Mouse (Mus musculus) ES-Bruce4 (cell line): ENCODE results near the gene Crip2. TPM values are rescaled to one million over a fixed set of nuclear protein-coding genes. Genes with fewer than 3 reads are reported as not detected.

Experiments
- H3K27ac ChIP-seq: 2 replicates; pipeline ENCODE4 v1.5.1; 2012; ENCODE audit warnings: low read length, inconsistent platforms; ENCODE audit not compliant: insufficient read depth
- H3K27me3 ChIP-seq: 2 replicates; pipeline ENCODE4 v1.6.1; 2012; ENCODE audit warnings: mild to moderate bottlenecking, low read length, inconsistent platforms; ENCODE audit not compliant: control insufficient read depth, poor library complexity, insufficient read depth, severe bottlenecking
- H3K36me3 ChIP-seq: 2 replicates; pipeline ENCODE4 v1.6.1; 2012; ENCODE audit warnings: inconsistent platforms, mild to moderate bottlenecking, low read length, moderate library complexity; ENCODE audit not compliant: control insufficient read depth, poor library complexity, insufficient read depth, severe bottlenecking
- H3K4me1 ChIP-seq: one replicate; pipeline ENCODE4 v1.8.1; 2011; ENCODE audit warnings: low read length; ENCODE audit not compliant: control insufficient read depth, insufficient read depth
- H3K4me3 ChIP-seq: 2 replicates; pipeline ENCODE4 v1.5.1; 2011; ENCODE audit warnings: low read depth, mild to moderate bottlenecking, low read length
- H3K9ac ChIP-seq: 2 replicates; pipeline ENCODE4 v1.6.1; 2012; ENCODE audit warnings: low read depth, mild to moderate bottlenecking, inconsistent platforms; ENCODE audit not compliant: poor library complexity, severe bottlenecking
- H3K9me3 ChIP-seq: replicated peaks from 2 replicates; pipeline ENCODE4 v1.6.1; 2012; ENCODE audit warnings: mild to moderate bottlenecking, low read length, inconsistent platforms; ENCODE audit not compliant: control insufficient read depth, poor library complexity, insufficient read depth, severe bottlenecking
- CTCF ChIP-seq: IDR thresholded peaks from one replicate; pipeline ENCODE4 v1.8.1; 2011; ENCODE audit warnings: low read depth, low read length
- EP300 ChIP-seq: IDR thresholded peaks from 2 replicates; pipeline ENCODE4 v1.6.1; 2011; ENCODE audit warnings: low read depth, low read length; ENCODE audit not compliant: insufficient read depth
- POLR2A ChIP-seq: IDR thresholded peaks from one replicate; pipeline ENCODE4 v1.8.1; 2011; ENCODE audit warnings: low read length; ENCODE audit not compliant: insufficient read depth
- polyA plus RNA-seq: library from polyadenylated mRNA; stranded (reverse); fragments of >200 nt; gene quantifications from 2 replicates; pipeline ENCODE4 v1.2.4, GENCODE M21; 2011; ENCODE audit warnings: low read depth; ENCODE audit not compliant: missing spikeins, insufficient read depth, insufficient read length

Gene Crip2
- polyA plus RNA-seq, 1 experiment, result 87.1 TPM

GRCm38 (mm10) chr12:113138291-113138690 is 1.7 kb upstream of the Crip2 start:
- Histone ChIP-seq H3K4me3 (no peak overlapping the region), H3K9me3 (no peaks in the 10 kb centered on the region), H3K9ac (no peak overlapping the region), H3K36me3 (peaks cover 10% of the 10 kb centered on the region; the same call in 1 of the 2 replicates), H3K27me3 (no peaks in the 10 kb centered on the region), H3K27ac (no peak overlapping the region), H3K4me1 (peaks cover 4% of the 10 kb centered on the region)
- TF ChIP-seq EP300, result no peak
- TF ChIP-seq POLR2A, result no peak
- no peak for TF ChIP-seq CTCF

GRCm38 (mm10) chr12:113138901-113139864 is 853 bp upstream of the Crip2 start:
- Histone ChIP-seq H3K36me3 (peaks cover 10% of the 10 kb centered on the region; the same call in 1 of the 2 replicates), H3K4me3 (no peak overlapping the region), H3K9me3 (no peaks in the 10 kb centered on the region), H3K27me3 (no peaks in the 10 kb centered on the region), H3K4me1 (peaks cover 7% of the 10 kb centered on the region), H3K9ac (no peak overlapping the region), H3K27ac (no peak overlapping the region; the same call in 1 of the 2 replicates)
- TF ChIP-seq CTCF, result no peak
- no peak for TF ChIP-seq POLR2A
- TF ChIP-seq EP300, result no peak

GRCm38 (mm10) chr12:113140616-113141411 is 778 bp downstream of the Crip2 start:
- Histone ChIP-seq H3K36me3 (peaks cover 10% of the 10 kb centered on the region; the same call in 1 of the 2 replicates), H3K4me1 (peaks cover 8% of the 10 kb centered on the region), H3K9ac (peak overlapping the region; percentile 76), H3K27ac (no peak overlapping the region), H3K27me3 (no peaks in the 10 kb centered on the region), H3K4me3 (peak overlapping the region; percentile 84), H3K9me3 (no peaks in the 10 kb centered on the region)
- TF ChIP-seq EP300 (no peak), POLR2A (no peak), CTCF (no peak)

- Histone ChIP-seq H3K27me3 (no peaks in the 10 kb centered on the region), H3K27ac (no peak overlapping the region), H3K9ac (peak overlapping the region; percentile 76), H3K4me3 (peak overlapping the region; percentile 84), H3K4me1 (peaks cover 8% of the 10 kb centered on the region), H3K36me3 (0 out of 2 replicates have a peak, but pooled peaks cover 6% of the 10 kb centered on the region), H3K9me3 (no peaks in the 10 kb centered on the region)
- no peak for TF ChIP-seq EP300
- no peak for TF ChIP-seq CTCF
- TF ChIP-seq POLR2A, result no peak
Observed at GRCm38 (mm10) chr12:113141531-113141973, 1.5 kb downstream of the Crip2 start.

GRCm38 (mm10) chr12:113142021-113142975 is 2.3 kb downstream of the Crip2 start:
- H3K27ac ChIP-seq, result no peak overlapping the region
- H3K4me1 ChIP-seq, result peaks cover 8% of the 10 kb centered on the region
- H3K27me3 ChIP-seq, result no peaks in the 10 kb centered on the region
- no peaks in the 10 kb centered on the region for H3K9me3 ChIP-seq
- TF ChIP-seq EP300 (no peak), POLR2A (no peak), CTCF (no peak)
- H3K9ac ChIP-seq, result no peak overlapping the region
- no peaks in the 10 kb centered on the region for H3K36me3 ChIP-seq
- no peak overlapping the region for H3K4me3 ChIP-seq
